Mouse (Mus musculus): ENCODE data around the gene Gm5767.

DNA sequence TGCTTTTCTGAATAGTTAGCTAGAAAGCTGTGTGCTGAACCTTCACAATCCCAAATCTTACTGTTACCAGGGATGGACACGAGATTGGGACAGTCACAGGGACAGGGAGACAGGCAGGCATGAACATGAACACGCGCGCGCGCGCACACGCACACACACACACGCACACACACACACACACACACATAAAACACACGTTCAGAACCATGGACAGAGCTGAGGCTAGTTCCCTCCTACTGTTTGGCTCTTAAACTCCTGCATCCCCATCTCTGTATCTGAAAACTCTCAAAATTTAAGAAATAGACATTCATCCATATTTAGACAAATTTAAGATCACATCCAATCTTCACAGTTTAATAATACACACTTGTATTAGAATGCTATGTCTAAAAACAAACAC is 37.2 kb downstream of the Gm5767 start:
- TF ChIP-seq CTCF (IDR thresholded peaks at IDR 0.05; ENCODE audit: low read depth) (no peak), EP300 (IDR thresholded peaks at IDR 0.05; ENCODE audit: low read depth) (no peak)

Measured in liver, postnatal 0 days (tissue).